Comparison of ENCODE assay signal across 8 mouse cellular contexts in genomic region chr13:23698996-23699395, GRCm38 (mm10). TPM values are rescaled to one million over a fixed set of nuclear protein-coding genes. Genes with fewer than 3 reads are reported as not detected.
DNase-seq lines count a peak whose midpoint lies in the region; ATAC-seq lines count a peak whose summit lies in the region.

No protein-coding gene starts in this region.

- H3K27ac ChIP-seq in heart, embryonic 13.5 days (replicated peaks): peak overlapping the region; percentile 93
- H3K27ac ChIP-seq in embryonic facial prominence, embryonic 10.5 days (replicated peaks): peak overlapping the region; percentile 88
- H3K27ac ChIP-seq in hindbrain, embryonic 13.5 days: peak overlapping the region; percentile 67
- peak overlapping the region; percentile 92 for H3K27ac ChIP-seq in midbrain, embryonic 12.5 days (replicated peaks)

- intact Hi-C loops in heart, postnatal 36 days (cut with DNase I): loop anchor here (1.0 to 5.0 kb wide), 6 partner anchors 14 to 1657 kb away; partner anchors contain the start of genes Hist1h1e, Hist1h2af, Hist1h2ag and Hist1h2bj
- intact Hi-C loops in left cerebral cortex, postnatal 4 days (cut with DNase I): no loop called here

- H3K36me3 ChIP-seq in heart, embryonic 13.5 days: no peaks in the 10 kb centered on the region
- no peaks in the 10 kb centered on the region for H3K36me3 ChIP-seq in embryonic facial prominence, embryonic 10.5 days (replicated peaks)
- H3K36me3 ChIP-seq in hindbrain, embryonic 13.5 days: no peaks in the 10 kb centered on the region
- H3K36me3 ChIP-seq in midbrain, embryonic 12.5 days: no peaks in the 10 kb centered on the region

- no peak for DNase-seq in heart, postnatal 36 days
- DNase-seq in embryonic facial prominence, embryonic 10.5 days (ENCODE audit: low spot score): peak; percentile 6
- DNase-seq in adrenal gland, adult 2 months: no peak
- DNase-seq in right cerebral cortex, postnatal 36 days (ENCODE audit: low spot score in 2 of 2): no peak
- DNase-seq in left cerebral cortex, postnatal 4 days: no peak

- no peak for ATAC-seq in heart, embryonic 13.5 days (ENCODE audit: extremely low read depth, insufficient number of reproducible peaks, low FRiP score, low TSS enrichment)
- no peak for ATAC-seq in hindbrain, embryonic 13.5 days (ENCODE audit: low FRiP score)
- ATAC-seq in midbrain, embryonic 12.5 days (ENCODE audit: low FRiP score, low read depth): no peak

- H3K9ac ChIP-seq in heart, embryonic 13.5 days: peak overlapping the region; percentile 37
- 0 out of 2 replicates have a peak overlapping the region, but pooled peaks have one; percentile 10 for H3K9ac ChIP-seq in hindbrain, embryonic 13.5 days
- H3K9ac ChIP-seq in midbrain, embryonic 12.5 days (replicated peaks): no peak overlapping the region

- peak overlapping the region; percentile 81 for H3K4me2 ChIP-seq in heart, embryonic 13.5 days
- peak overlapping the region; percentile 68 for H3K4me2 ChIP-seq in hindbrain, embryonic 13.5 days
- peak overlapping the region; percentile 77; the same call in 1 of the 2 replicates for H3K4me2 ChIP-seq in midbrain, embryonic 12.5 days (replicated peaks)

- H3K4me1 ChIP-seq in heart, embryonic 13.5 days: peaks cover 25% of the 10 kb centered on the region
- H3K4me1 ChIP-seq in embryonic facial prominence, embryonic 10.5 days: peaks cover 23% of the 10 kb centered on the region
- peaks cover 11% of the 10 kb centered on the region for H3K4me1 ChIP-seq in hindbrain, embryonic 13.5 days (replicated peaks)
- 0 out of 2 replicates have a peak, but pooled peaks cover 5% of the 10 kb centered on the region for H3K4me1 ChIP-seq in midbrain, embryonic 12.5 days

- WGBS in heart, embryonic 13.5 days: 63% methylated on average over 6 of the region's 6 CpGs
- 64% methylated on average over 6 of the region's 6 CpGs for WGBS in embryonic facial prominence, embryonic 10.5 days
- WGBS in hindbrain, embryonic 13.5 days: 76% methylated on average over 6 of the region's 6 CpGs
- WGBS in midbrain, embryonic 12.5 days: 56% methylated on average over 6 of the region's 6 CpGs

- H3K4me3 ChIP-seq in heart, embryonic 13.5 days: peak overlapping the region; percentile 55; the same call in 1 of the 2 replicates
- H3K4me3 ChIP-seq in embryonic facial prominence, embryonic 10.5 days: peak overlapping the region; percentile 60
- no peak overlapping the region; the same call in 1 of the 2 replicates for H3K4me3 ChIP-seq in hindbrain, embryonic 13.5 days
- no peak overlapping the region; the same call in 1 of the 2 replicates for H3K4me3 ChIP-seq in midbrain, embryonic 12.5 days

- H3K9me3 ChIP-seq in heart, embryonic 13.5 days: no peaks in the 10 kb centered on the region
- no peaks in the 10 kb centered on the region for H3K9me3 ChIP-seq in embryonic facial prominence, embryonic 10.5 days
- no peaks in the 10 kb centered on the region for H3K9me3 ChIP-seq in hindbrain, embryonic 13.5 days
- no peaks in the 10 kb centered on the region for H3K9me3 ChIP-seq in midbrain, embryonic 12.5 days

- no peaks in the 10 kb centered on the region for H3K27me3 ChIP-seq in heart, embryonic 13.5 days (replicated peaks)
- H3K27me3 ChIP-seq in embryonic facial prominence, embryonic 10.5 days (replicated peaks; ENCODE audit: low read depth, poor library complexity, severe bottlenecking): no peaks in the 10 kb centered on the region
- no peaks in the 10 kb centered on the region for H3K27me3 ChIP-seq in hindbrain, embryonic 13.5 days
- H3K27me3 ChIP-seq in midbrain, embryonic 12.5 days: no peaks in the 10 kb centered on the region

RNA-seq across cellular contexts. Expression of gene Hist1h4c, which starts 0.7 kb away (rescaled TPM):
- polyA plus RNA-seq in heart, embryonic 13.5 days (2015; fragmentation: Nextera tagmentation; extraction: Ambion mirVana): 2.4 and 3.7 TPM in 2 replicates
- total RNA-seq in heart, postnatal 36 days (2021): 10 to 100 TPM; 51.7 to 59.6 TPM
- 6.6 and 6.8 TPM in 2 replicates for polyA plus RNA-seq in embryonic facial prominence, embryonic 10.5 days (2016; fragmentation: Nextera tagmentation; extraction: Ambion mirVana)
- polyA plus RNA-seq in hindbrain, embryonic 13.5 days (2015; fragmentation: Nextera tagmentation; extraction: Ambion mirVana): 3.9 and 4.4 TPM in 2 replicates
- 5.8 and 6.8 TPM in 2 replicates for polyA plus RNA-seq in midbrain, embryonic 12.5 days (2016; fragmentation: Nextera tagmentation; extraction: Ambion mirVana)
- total RNA-seq in adrenal gland, adult 2 months (2021): 10 to 100 TPM; 70.2 to 84.7 TPM
- polyA plus RNA-seq in adrenal gland, adult 2 months (2012; rRNA removed): 1.7 and 2.8 TPM in 2 replicates
- 100 to 1,000 TPM; 109 to 126 TPM for total RNA-seq in left cerebral cortex, postnatal 4 days (2021)

RNA-seq across cellular contexts. Expression of gene Hist1h1t, which starts 3.4 kb away (rescaled TPM):
- polyA plus RNA-seq in heart, embryonic 13.5 days (2015; fragmentation: Nextera tagmentation; extraction: Ambion mirVana): not detected in 2 replicates
- not detected for total RNA-seq in heart, postnatal 36 days (2021)
- 0.28 TPM in 1 of 2 replicates, not detected in the other for polyA plus RNA-seq in embryonic facial prominence, embryonic 10.5 days (2016; fragmentation: Nextera tagmentation; extraction: Ambion mirVana)
- polyA plus RNA-seq in hindbrain, embryonic 13.5 days (2015; fragmentation: Nextera tagmentation; extraction: Ambion mirVana): not detected in 2 replicates
- polyA plus RNA-seq in midbrain, embryonic 12.5 days (2016; fragmentation: Nextera tagmentation; extraction: Ambion mirVana): not detected in 2 replicates
- not detected for total RNA-seq in adrenal gland, adult 2 months (2021)
- polyA plus RNA-seq in adrenal gland, adult 2 months (2012; rRNA removed): not detected in 2 replicates
- total RNA-seq in left cerebral cortex, postnatal 4 days (2021): not detected

RNA-seq across cellular contexts. Expression of gene Hfe, which starts 11.7 kb away (rescaled TPM):
- 10.3 and 10.7 TPM in 2 replicates for polyA plus RNA-seq in heart, embryonic 13.5 days (2015; fragmentation: Nextera tagmentation; extraction: Ambion mirVana)
- 10 to 100 TPM; 48.4 to 66.6 TPM for total RNA-seq in heart, postnatal 36 days (2021)
- polyA plus RNA-seq in embryonic facial prominence, embryonic 10.5 days (2016; fragmentation: Nextera tagmentation; extraction: Ambion mirVana): 1.5 and 2.0 TPM in 2 replicates
- polyA plus RNA-seq in hindbrain, embryonic 13.5 days (2015; fragmentation: Nextera tagmentation; extraction: Ambion mirVana): 5.4 and 5.6 TPM in 2 replicates
- 3.1 and 3.3 TPM in 2 replicates for polyA plus RNA-seq in midbrain, embryonic 12.5 days (2016; fragmentation: Nextera tagmentation; extraction: Ambion mirVana)
- total RNA-seq in adrenal gland, adult 2 months (2021): 10 to 100 TPM; 22.3 to 33.0 TPM
- polyA plus RNA-seq in adrenal gland, adult 2 months (2012; rRNA removed): 27.9 and 30.3 TPM in 2 replicates
- 1 to 10 TPM; 1.7 to 2.3 TPM for total RNA-seq in left cerebral cortex, postnatal 4 days (2021)

RNA-seq across cellular contexts. Expression of gene Hist1h2bc, which starts 15.0 kb away (rescaled TPM):
- 50.1 and 54.5 TPM in 2 replicates for polyA plus RNA-seq in heart, embryonic 13.5 days (2015; fragmentation: Nextera tagmentation; extraction: Ambion mirVana)
- total RNA-seq in heart, postnatal 36 days (2021): 10 to 100 TPM; 64.4 to 75.8 TPM
- 19.0 and 20.3 TPM in 2 replicates for polyA plus RNA-seq in embryonic facial prominence, embryonic 10.5 days (2016; fragmentation: Nextera tagmentation; extraction: Ambion mirVana)
- 17.8 and 23.1 TPM in 2 replicates for polyA plus RNA-seq in hindbrain, embryonic 13.5 days (2015; fragmentation: Nextera tagmentation; extraction: Ambion mirVana)
- 28.7 and 29.9 TPM in 2 replicates for polyA plus RNA-seq in midbrain, embryonic 12.5 days (2016; fragmentation: Nextera tagmentation; extraction: Ambion mirVana)
- total RNA-seq in adrenal gland, adult 2 months (2021): 100 to 1,000 TPM; 143 to 210 TPM
- polyA plus RNA-seq in adrenal gland, adult 2 months (2012; rRNA removed): 308 and 343 TPM in 2 replicates
- 10 to 100 TPM; 16.7 to 17.0 TPM for total RNA-seq in left cerebral cortex, postnatal 4 days (2021)

RNA-seq across cellular contexts. Expression of gene Hist1h2ac, which starts 15.2 kb away (rescaled TPM):
- 0.59 and 0.68 TPM in 2 replicates for polyA plus RNA-seq in heart, embryonic 13.5 days (2015; fragmentation: Nextera tagmentation; extraction: Ambion mirVana)
- total RNA-seq in heart, postnatal 36 days (2021): 1 to 10 TPM; 1.6 to 1.8 TPM
- 0.91 and 1.3 TPM in 2 replicates for polyA plus RNA-seq in embryonic facial prominence, embryonic 10.5 days (2016; fragmentation: Nextera tagmentation; extraction: Ambion mirVana)
- polyA plus RNA-seq in hindbrain, embryonic 13.5 days (2015; fragmentation: Nextera tagmentation; extraction: Ambion mirVana): 0.38 and 0.54 TPM in 2 replicates
- 1.1 TPM in 2 replicates for polyA plus RNA-seq in midbrain, embryonic 12.5 days (2016; fragmentation: Nextera tagmentation; extraction: Ambion mirVana)
- total RNA-seq in adrenal gland, adult 2 months (2021): 1 to 10 TPM; 2.0 to 2.5 TPM
- polyA plus RNA-seq in adrenal gland, adult 2 months (2012; rRNA removed): 0.34 and 0.87 TPM in 2 replicates
- 1 to 10 TPM; 4.8 to 5.4 TPM for total RNA-seq in left cerebral cortex, postnatal 4 days (2021)

Comparison
In these comparisons a context has a peak if more than half of its experiments do, and no peak if none do; other contexts are left out.
1. H3K4me3 ChIP-seq: peak in heart, embryonic 13.5 days (single experiment) and embryonic facial prominence, embryonic 10.5 days (single experiment); none in hindbrain, embryonic 13.5 days (single experiment) and midbrain, embryonic 12.5 days (single experiment).
2. Peak in every context shown above with its lines, with median percentiles within 50 percentile points of each other: H3K27ac ChIP-seq and H3K4me2 ChIP-seq.